Mouse (Mus musculus): ENCODE results near the gene Laptm5.
A peak's percentile ranks its signal among the peaks of the same experiment; 100 is the strongest.

DNA sequence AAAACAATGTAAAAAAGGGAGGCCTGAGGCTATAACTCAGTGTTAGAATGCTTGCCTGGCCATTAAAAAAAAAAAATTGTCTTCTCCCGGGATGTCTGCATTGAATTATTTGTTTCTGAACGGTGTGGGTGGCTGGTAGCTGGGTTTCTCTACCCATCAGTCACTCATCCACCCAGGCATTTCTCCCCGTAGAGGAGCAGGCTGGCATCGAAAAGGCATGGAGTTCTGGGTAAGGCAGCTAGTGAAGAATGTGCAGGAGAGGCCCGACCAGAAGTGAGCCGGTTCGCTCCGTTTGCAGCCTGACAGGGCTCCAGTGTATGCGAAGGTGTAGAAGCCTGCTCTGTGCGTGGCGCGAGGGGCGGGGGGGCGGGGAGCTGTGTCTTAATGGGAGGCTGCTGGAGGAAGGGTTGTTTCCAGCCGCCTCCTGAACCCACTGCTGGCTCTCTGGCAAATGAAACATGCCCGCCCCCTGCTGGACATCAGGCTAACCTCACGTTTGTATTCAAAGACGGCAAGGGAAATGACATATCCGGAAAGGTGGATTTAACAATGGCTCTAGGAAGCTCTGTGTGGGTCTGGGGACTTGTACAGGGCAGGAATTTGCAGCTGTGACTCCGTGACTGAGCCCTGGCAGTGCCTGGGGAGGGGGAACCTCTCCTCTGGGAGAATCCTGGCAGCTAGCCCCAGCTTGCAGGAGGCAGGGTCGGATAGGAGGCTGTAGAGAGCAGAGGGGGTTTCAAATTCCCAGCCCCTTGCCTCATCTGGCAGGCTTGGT is 34.5 kb upstream of the Laptm5 start:
- TF ChIP-seq CTCF (IDR thresholded peaks at IDR 0.05; ENCODE audit: control insufficient read depth, insufficient read depth, insufficient replicate concordance, low read depth, low read length) (peak; percentile 62), POLR2A (IDR thresholded peaks at IDR 0.05; ENCODE audit: control insufficient read depth, low read depth, low read length) (no peak)

All from testis, adult 2 months (tissue).